Mouse (Mus musculus): ENCODE data around the gene Rbm46.

Rbm46 gene

GRCm38 (mm10) chr3:82791663-82792062 is 84.6 kb downstream of the Rbm46 start:
- in situ Hi-C loops (cut with MboI, MseI) = no loop called here

Measured in T-helper 2 cell (primary cell).